Mouse (Mus musculus) G1E (cell line): ENCODE data around the gene Dpp8.

ENCODE experiments used
- CTCF ChIP-seq: IDR thresholded peaks from 2 replicates; pipeline ENCODE4 v1.5.1; 2012; ENCODE audit warnings: low read depth, low read length, inconsistent platforms, mixed read lengths
- GATA1 ChIP-seq: IDR thresholded peaks from 2 replicates; pipeline ENCODE4 v1.6.1; 2012; ENCODE audit warnings: borderline replicate concordance, low read length, inconsistent platforms, mixed read lengths
- POLR2AphosphoS5 ChIP-seq: IDR thresholded peaks from 2 replicates; pipeline ENCODE4 v1.6.1; 2012; ENCODE audit warnings: low read depth, low read length, inconsistent platforms; ENCODE audit not compliant: insufficient replicate concordance

DNA sequence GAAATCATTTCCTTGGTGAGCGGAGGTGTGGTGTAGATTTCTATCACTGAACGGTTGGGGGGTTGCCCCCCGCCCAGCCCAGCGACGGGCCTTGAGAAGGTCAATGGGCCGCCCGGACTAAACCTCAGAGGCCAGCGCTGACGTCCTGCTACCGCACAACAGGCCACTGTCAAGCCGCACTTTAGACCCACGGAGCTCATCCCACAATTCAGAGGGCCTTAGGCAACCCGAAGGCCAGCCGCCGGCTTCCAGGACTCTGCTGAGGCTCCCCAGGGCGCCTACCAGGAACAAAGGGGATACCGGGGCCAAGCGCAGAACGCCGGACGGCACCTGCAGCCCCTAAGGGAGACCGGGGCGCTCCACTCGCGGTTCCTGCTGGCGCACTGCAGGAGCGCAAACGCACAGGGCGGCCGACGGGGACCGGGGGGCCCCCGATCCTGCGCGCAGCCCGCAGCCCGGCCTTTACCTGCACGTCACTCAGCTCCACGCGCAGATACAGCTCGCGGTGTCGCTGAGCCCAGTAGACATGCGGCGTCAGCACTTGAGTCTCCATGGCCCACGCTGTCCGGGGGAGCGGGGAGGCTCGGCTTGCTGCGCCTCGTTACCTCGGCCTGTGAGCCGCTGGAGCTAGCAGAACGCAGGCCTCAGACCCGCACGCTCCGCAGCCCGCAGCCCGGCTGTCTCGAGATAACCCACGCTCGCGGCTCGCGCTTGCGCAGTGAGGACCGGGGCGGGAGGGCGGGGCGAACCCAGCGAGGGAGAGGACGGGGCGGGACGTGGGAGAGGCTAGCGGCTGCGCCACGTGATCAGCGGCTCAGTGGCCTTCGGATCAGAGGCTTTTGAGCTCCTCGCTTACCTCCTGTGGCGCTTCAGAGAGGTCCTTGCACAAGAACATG, 11.0 kb upstream of the Dpp8 start, which contains the start of gene Hacd3:
- TF ChIP-seq CTCF (no peak), GATA1 (no peak), POLR2AphosphoS5 (no peak)
